Mouse (Mus musculus) brain, embryonic 14.5 days (tissue): Measurements from ENCODE around the gene Cpsf4.

Experiments used
- CTCF ChIP-seq: fragments of 200-500 bp; IDR thresholded peaks from 2 replicates; pipeline ENCODE4 v1.5.1; 2012; ENCODE audit warnings: inconsistent platforms, mild to moderate bottlenecking, moderate library complexity, borderline replicate concordance; ENCODE audit not compliant: insufficient read depth, insufficient read length; ENCODE audit errors: extremely low read depth
- POLR2A ChIP-seq: fragments of 200-500 bp; IDR thresholded peaks from 2 replicates; pipeline ENCODE4 v1.6.1; 2012; ENCODE audit warnings: mild to moderate bottlenecking, inconsistent platforms, borderline replicate concordance; ENCODE audit not compliant: poor library complexity, insufficient read depth, insufficient read length, severe bottlenecking; ENCODE audit errors: extremely low read depth

- peak; percentile 42; the same call in 1 of the 2 replicates for TF ChIP-seq CTCF
- no peak for TF ChIP-seq POLR2A
These were observed 47.6 kb upstream of the Cpsf4 start for GRCm38 (mm10) chr5:145119385-145119784.
